Mouse (Mus musculus) spleen, adult 2 months (tissue): ENCODE data around the gene Gosr2.

ENCODE experiments used
- CTCF ChIP-seq: fragments of 200-500 bp; IDR thresholded peaks from 2 replicates; pipeline ENCODE4 v1.5.1; 2011; ENCODE audit warnings: mild to moderate bottlenecking, inconsistent platforms; ENCODE audit not compliant: insufficient read depth, insufficient read length, insufficient replicate concordance; ENCODE audit errors: extremely low read depth
- POLR2A ChIP-seq: fragments of 200-500 bp; IDR thresholded peaks from 2 replicates; pipeline ENCODE4 v1.6.1; 2011; ENCODE audit warnings: low read depth, low read length, inconsistent platforms

- TF ChIP-seq CTCF (no peak), POLR2A (no peak)
These were observed 11.0 kb downstream of the Gosr2 start for GRCm38 (mm10) chr11:103686706-103687105.
